Mouse (Mus musculus) intestine, postnatal 0 days (tissue): Measurements from ENCODE around the gene Map3k20. TPM values are rescaled to one million over a fixed set of nuclear protein-coding genes. Genes with fewer than 3 reads are reported as not detected.

ENCODE experiments used
- ATAC-seq: fragments of 200-750 bp; cut with Nextera tagmentation; 2 replicates; pipeline ENCODE4 v1.8.0; 2017; ENCODE audit warnings: mild to moderate bottlenecking, moderate TSS enrichment, moderate library complexity
- H3K27ac ChIP-seq: fragments of 300-500 bp; sonication (generic); 2 replicates; pipeline ENCODE4 v1.5.1; 2014; ENCODE audit warnings: mild to moderate bottlenecking, low read depth, low read length, moderate library complexity
- H3K27me3 ChIP-seq: fragments of 300-500 bp; sonication (generic); replicated peaks from 2 replicates; pipeline ENCODE4 v1.6.1; 2014; ENCODE audit warnings: low read length, mixed read lengths; ENCODE audit not compliant: control insufficient read depth, insufficient read depth
- H3K36me3 ChIP-seq: fragments of 300-500 bp; sonication (generic); 2 replicates; pipeline ENCODE4 v1.6.1; 2014; ENCODE audit warnings: mild to moderate bottlenecking, moderate library complexity; ENCODE audit not compliant: control insufficient read depth, insufficient read depth
- H3K4me1 ChIP-seq: fragments of 300-500 bp; sonication (generic); replicated peaks from 2 replicates; pipeline ENCODE4 v1.6.1; 2014; ENCODE audit warnings: antibody characterized with exemption, low read length, mixed read lengths; ENCODE audit not compliant: control insufficient read depth, insufficient read depth
- H3K4me2 ChIP-seq: fragments of 300-500 bp; sonication (generic); replicated peaks from 2 replicates; pipeline ENCODE4 v1.6.1; 2014; ENCODE audit warnings: low read depth, mild to moderate bottlenecking, moderate library complexity
- H3K4me3 ChIP-seq: fragments of 300-500 bp; sonication (generic); 2 replicates; pipeline ENCODE4 v1.5.1; 2014; ENCODE audit warnings: low read depth, low read length
- H3K9ac ChIP-seq: fragments of 300-500 bp; sonication (generic); 2 replicates; pipeline ENCODE4 v1.6.1; 2014; ENCODE audit warnings: mild to moderate bottlenecking, low read depth, low read length
- H3K9me3 ChIP-seq: fragments of 300-500 bp; sonication (generic); 2 replicates; pipeline ENCODE4 v1.6.1; 2016; ENCODE audit warnings: mixed run types; ENCODE audit not compliant: control insufficient read depth
- CTCF ChIP-seq: sonication (generic); IDR thresholded peaks from 2 replicates; pipeline ENCODE4 v1.5.1; 2016; ENCODE audit warnings: low read depth, mild to moderate bottlenecking, control low read depth, antibody characterized with exemption, moderate library complexity
- WGBS: fragments of 180-500 bp; shearing (Covaris S2); extraction: QIAGEN DNeasy Blood & Tissue Kit; methylation state at CpG from one replicate; pipeline ENCODE4 v1.1.7; 2014; 5-methylcytosine and 5-hydroxymethylcytosine counted together
- polyA plus RNA-seq: library from polyadenylated mRNA; unstranded; fragments of >200 nt; fragmentation: Nextera tagmentation; extraction: Ambion mirVana; gene quantifications from 2 replicates; pipeline ENCODE4 v1.2.1, GENCODE M21; 2015

Gene Map3k20
- polyA plus RNA-seq, 1 experiment from 2014 or later, result 9.0 TPM

GRCm38 (mm10) chr2:72383321-72383720, 97.9 kb downstream of the Map3k20 start:
- TF ChIP-seq CTCF, result no peak
- no peak overlapping the region for H3K27ac ChIP-seq
- 49% methylated on average over 11 of the region's 11 CpGs for WGBS
- no peak overlapping the region for H3K9ac ChIP-seq
- no peaks in the 10 kb centered on the region for H3K9me3 ChIP-seq
- H3K4me2 ChIP-seq, result no peak overlapping the region
- H3K4me1 ChIP-seq, result no peaks in the 10 kb centered on the region
- peaks cover 20% of the 10 kb centered on the region for H3K36me3 ChIP-seq
- no peak for ATAC-seq
- no peak overlapping the region for H3K4me3 ChIP-seq
- H3K27me3 ChIP-seq, result no peaks in the 10 kb centered on the region

- no peak for ATAC-seq
- Histone ChIP-seq H3K4me3 (no peak overlapping the region), H3K36me3 (no peaks in the 10 kb centered on the region; the same call in 1 of the 2 replicates), H3K9me3 (no peaks in the 10 kb centered on the region), H3K4me1 (no peaks in the 10 kb centered on the region), H3K9ac (no peak overlapping the region), H3K27ac (no peak overlapping the region), H3K27me3 (no peaks in the 10 kb centered on the region), H3K4me2 (no peak overlapping the region)
- 86% methylated on average over 13 of the region's 13 CpGs for WGBS
- TF ChIP-seq CTCF, result no peak
These were observed 104.0 kb downstream of the Map3k20 start for GRCm38 (mm10) chr2:72389411-72389810.

DNA sequence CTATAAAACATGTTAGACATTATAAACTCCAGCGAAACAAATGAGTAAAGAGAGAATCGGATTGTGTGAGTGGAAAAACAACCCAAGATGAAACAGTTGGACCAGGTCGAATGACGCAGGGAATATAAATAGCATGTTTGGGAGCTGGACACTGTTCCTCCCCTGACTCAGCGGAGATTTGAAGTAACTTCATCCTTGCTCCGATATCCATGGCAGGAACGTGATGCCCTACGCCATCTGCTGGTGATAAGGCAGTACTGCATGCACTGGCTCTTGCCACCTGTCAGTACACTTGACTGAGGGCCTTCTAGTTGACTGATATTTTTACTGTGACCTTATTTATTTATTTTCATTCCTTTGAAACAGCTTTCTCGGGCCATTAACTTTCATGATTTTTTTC, 104.5 kb downstream of the Map3k20 start:
- Histone ChIP-seq H3K4me3 (no peak overlapping the region), H3K36me3 (no peaks in the 10 kb centered on the region), H3K4me2 (no peak overlapping the region), H3K4me1 (no peaks in the 10 kb centered on the region), H3K27ac (no peak overlapping the region), H3K9ac (no peak overlapping the region), H3K27me3 (no peaks in the 10 kb centered on the region), H3K9me3 (no peaks in the 10 kb centered on the region)
- WGBS, result 26% methylated on average over 9 of the region's 9 CpGs
- TF ChIP-seq CTCF, result peak; percentile 98
- no peak for ATAC-seq

DNA sequence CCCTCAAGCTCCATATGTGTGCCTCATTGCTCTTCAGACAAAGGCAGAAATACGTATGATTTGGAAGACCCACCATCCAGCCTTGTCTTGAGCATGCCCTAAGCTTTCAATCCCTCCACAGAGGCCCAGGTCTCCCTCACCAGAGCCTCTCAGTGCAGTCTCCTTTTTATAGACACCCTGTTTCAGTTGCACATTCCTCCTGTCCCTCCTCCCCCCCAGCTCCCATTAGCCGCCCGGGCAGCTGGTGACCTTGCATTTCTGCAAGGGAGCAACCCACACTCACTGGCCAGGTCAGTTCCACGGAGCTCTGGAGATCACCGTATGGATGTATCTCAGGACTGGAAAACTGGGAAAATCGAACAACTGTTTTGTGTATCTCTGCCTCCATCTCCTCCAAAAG, 105.0 kb downstream of the Map3k20 start:
- no peaks in the 10 kb centered on the region for H3K36me3 ChIP-seq
- WGBS, result 61% methylated on average over 6 of the region's 6 CpGs
- H3K9me3 ChIP-seq, result no peaks in the 10 kb centered on the region
- no peak overlapping the region for H3K9ac ChIP-seq
- no peak for ATAC-seq
- no peak for TF ChIP-seq CTCF
- no peak overlapping the region for H3K4me3 ChIP-seq
- H3K4me1 ChIP-seq, result no peaks in the 10 kb centered on the region
- H3K4me2 ChIP-seq, result no peak overlapping the region
- no peaks in the 10 kb centered on the region for H3K27me3 ChIP-seq
- no peak overlapping the region for H3K27ac ChIP-seq

DNA sequence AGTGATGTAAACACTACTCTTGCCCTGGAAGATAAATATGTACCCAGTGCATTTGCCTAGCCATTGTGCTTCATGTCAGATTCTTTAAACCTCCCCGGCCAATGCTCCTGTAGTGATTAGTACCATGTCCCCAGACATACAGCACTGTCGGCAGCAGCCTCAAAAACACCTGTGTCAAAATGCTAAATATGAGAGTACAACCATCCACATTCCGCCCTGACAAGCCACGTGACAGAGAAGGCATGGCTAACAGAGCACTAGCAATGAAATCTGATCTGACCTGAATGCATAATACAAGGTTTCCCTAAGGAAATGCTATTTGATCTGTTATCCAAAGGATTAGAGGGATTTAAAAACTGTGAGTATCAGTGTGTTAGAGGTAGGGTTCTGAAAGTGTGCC, 105.6 kb downstream of the Map3k20 start:
- TF ChIP-seq CTCF, result no peak
- H3K9ac ChIP-seq, result no peak overlapping the region
- H3K4me2 ChIP-seq, result no peak overlapping the region
- no peaks in the 10 kb centered on the region for H3K36me3 ChIP-seq
- ATAC-seq, result no peak
- H3K4me1 ChIP-seq, result no peaks in the 10 kb centered on the region
- H3K27me3 ChIP-seq, result no peaks in the 10 kb centered on the region
- H3K4me3 ChIP-seq, result no peak overlapping the region
- H3K9me3 ChIP-seq, result no peaks in the 10 kb centered on the region
- H3K27ac ChIP-seq, result no peak overlapping the region
- 56% methylated on average over 4 of the region's 4 CpGs for WGBS

- no peaks in the 10 kb centered on the region for H3K36me3 ChIP-seq
- 93% methylated on average over 2 of the region's 2 CpGs for WGBS
- TF ChIP-seq CTCF, result no peak
- H3K27me3 ChIP-seq, result no peaks in the 10 kb centered on the region
- H3K4me3 ChIP-seq, result no peak overlapping the region
- H3K4me1 ChIP-seq, result no peaks in the 10 kb centered on the region
- no peak overlapping the region for H3K4me2 ChIP-seq
- ATAC-seq, result no peak
- H3K9me3 ChIP-seq, result no peaks in the 10 kb centered on the region
- H3K9ac ChIP-seq, result no peak overlapping the region
- H3K27ac ChIP-seq, result no peak overlapping the region
These were observed 106.3 kb downstream of the Map3k20 start for GRCm38 (mm10) chr2:72391721-72392120.

GRCm38 (mm10) chr2:72392316-72392715, 106.9 kb downstream of the Map3k20 start:
- no peaks in the 10 kb centered on the region for H3K27me3 ChIP-seq
- H3K4me3 ChIP-seq, result no peak overlapping the region
- TF ChIP-seq CTCF, result no peak
- H3K36me3 ChIP-seq, result no peaks in the 10 kb centered on the region
- no peaks in the 10 kb centered on the region for H3K4me1 ChIP-seq
- no peak overlapping the region for H3K9ac ChIP-seq
- no peak overlapping the region for H3K4me2 ChIP-seq
- H3K27ac ChIP-seq, result no peak overlapping the region
- no peak for ATAC-seq
- WGBS, result 61% methylated on average over 4 of the region's 4 CpGs
- no peaks in the 10 kb centered on the region for H3K9me3 ChIP-seq
